Mouse (Mus musculus): Measurements from ENCODE around the gene Lbp. TPM values are rescaled to one million over a fixed set of nuclear protein-coding genes. Genes with fewer than 3 reads are reported as not detected.

Gene Lbp
- polyA plus RNA-seq, 1 experiment from 2014 or later, result 6.3 TPM

DNA sequence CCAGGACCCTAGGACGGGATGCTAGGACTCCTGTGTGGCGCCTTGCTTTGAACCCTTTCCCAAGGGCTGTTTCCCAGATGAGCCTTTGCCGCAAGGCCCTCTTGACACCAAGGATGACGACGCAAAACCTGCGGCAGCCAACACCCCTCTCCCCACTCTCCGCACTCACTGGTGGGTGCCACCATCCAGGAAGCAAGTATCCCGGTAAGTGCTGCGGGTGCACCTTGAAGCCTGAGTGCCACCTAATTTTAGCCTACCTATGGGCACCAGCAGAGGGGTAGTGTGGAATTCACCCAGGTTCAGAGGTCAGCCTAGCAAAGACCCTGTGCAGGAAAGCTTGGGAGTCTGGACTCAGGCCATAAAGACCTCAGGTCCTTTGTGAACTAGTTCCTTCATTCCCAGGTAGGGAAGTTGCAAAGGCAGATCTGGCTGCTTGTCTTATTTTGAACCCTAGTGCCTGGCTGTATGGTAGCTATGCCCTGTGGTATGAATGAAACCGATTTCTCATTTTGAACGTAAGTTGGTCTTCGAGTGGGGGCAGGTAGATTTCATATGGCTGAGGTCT is 69.9 kb downstream of the Lbp start:
- H3K4me2 ChIP-seq (ENCODE audit: low read depth, low read length), result peak overlapping the region; percentile 55; the same call in 1 of the 2 replicates
- H3K36me3 ChIP-seq (ENCODE audit: control insufficient read depth, insufficient read depth, low read length), result no peaks in the 10 kb centered on the region
- 32% methylated on average over 12 of the region's 12 CpGs for WGBS
- H3K4me3 ChIP-seq (replicated peaks; ENCODE audit: low read length), result no peak overlapping the region
- peaks cover 20% of the 10 kb centered on the region for H3K27me3 ChIP-seq (ENCODE audit: control insufficient read depth, insufficient read depth, low read length)
- no peak for ATAC-seq (ENCODE audit: insufficient read depth, low FRiP score)
- H3K9ac ChIP-seq (ENCODE audit: low read length), result no peak overlapping the region
- 0 out of 2 replicates have a peak, but pooled peaks cover 6% of the 10 kb centered on the region for H3K4me1 ChIP-seq (ENCODE audit: control insufficient read depth, insufficient read depth, low read length)
- H3K9me3 ChIP-seq (replicated peaks; ENCODE audit: control insufficient read depth, low read length), result no peaks in the 10 kb centered on the region
- H3K27ac ChIP-seq (ENCODE audit: low read length), result no peak overlapping the region

GRCm38 (mm10) chr2:158376798-158377197 is 70.5 kb downstream of the Lbp start:
- Histone ChIP-seq H3K36me3 (ENCODE audit: control insufficient read depth, insufficient read depth, low read length) (no peaks in the 10 kb centered on the region), H3K27me3 (ENCODE audit: control insufficient read depth, insufficient read depth, low read length) (peaks cover 20% of the 10 kb centered on the region), H3K4me3 (replicated peaks; ENCODE audit: low read length) (no peak overlapping the region), H3K4me2 (ENCODE audit: low read depth, low read length) (no peak overlapping the region), H3K27ac (ENCODE audit: low read length) (no peak overlapping the region), H3K4me1 (ENCODE audit: control insufficient read depth, insufficient read depth, low read length) (0 out of 2 replicates have a peak, but pooled peaks cover 6% of the 10 kb centered on the region), H3K9me3 (replicated peaks; ENCODE audit: control insufficient read depth, low read length) (no peaks in the 10 kb centered on the region), H3K9ac (ENCODE audit: low read length) (no peak overlapping the region)
- ATAC-seq (ENCODE audit: insufficient read depth, low FRiP score), result no peak
- 60% methylated on average over 7 of the region's 7 CpGs for WGBS

GRCm38 (mm10) chr2:158377811-158378210 is 71.5 kb downstream of the Lbp start:
- 0 out of 2 replicates have a peak, but pooled peaks cover 5% of the 10 kb centered on the region for H3K4me1 ChIP-seq (ENCODE audit: control insufficient read depth, insufficient read depth, low read length)
- H3K4me3 ChIP-seq (replicated peaks; ENCODE audit: low read length), result no peak overlapping the region
- WGBS, result 77% methylated on average over 1 of the region's 1 CpGs
- H3K27ac ChIP-seq (ENCODE audit: low read length), result no peak overlapping the region
- H3K9me3 ChIP-seq (replicated peaks; ENCODE audit: control insufficient read depth, low read length), result no peaks in the 10 kb centered on the region
- H3K4me2 ChIP-seq (ENCODE audit: low read depth, low read length), result no peak overlapping the region
- H3K9ac ChIP-seq (ENCODE audit: low read length), result no peak overlapping the region
- H3K36me3 ChIP-seq (ENCODE audit: control insufficient read depth, insufficient read depth, low read length), result no peaks in the 10 kb centered on the region
- no peak for ATAC-seq (ENCODE audit: insufficient read depth, low FRiP score)
- peaks cover 20% of the 10 kb centered on the region for H3K27me3 ChIP-seq (ENCODE audit: control insufficient read depth, insufficient read depth, low read length)

DNA sequence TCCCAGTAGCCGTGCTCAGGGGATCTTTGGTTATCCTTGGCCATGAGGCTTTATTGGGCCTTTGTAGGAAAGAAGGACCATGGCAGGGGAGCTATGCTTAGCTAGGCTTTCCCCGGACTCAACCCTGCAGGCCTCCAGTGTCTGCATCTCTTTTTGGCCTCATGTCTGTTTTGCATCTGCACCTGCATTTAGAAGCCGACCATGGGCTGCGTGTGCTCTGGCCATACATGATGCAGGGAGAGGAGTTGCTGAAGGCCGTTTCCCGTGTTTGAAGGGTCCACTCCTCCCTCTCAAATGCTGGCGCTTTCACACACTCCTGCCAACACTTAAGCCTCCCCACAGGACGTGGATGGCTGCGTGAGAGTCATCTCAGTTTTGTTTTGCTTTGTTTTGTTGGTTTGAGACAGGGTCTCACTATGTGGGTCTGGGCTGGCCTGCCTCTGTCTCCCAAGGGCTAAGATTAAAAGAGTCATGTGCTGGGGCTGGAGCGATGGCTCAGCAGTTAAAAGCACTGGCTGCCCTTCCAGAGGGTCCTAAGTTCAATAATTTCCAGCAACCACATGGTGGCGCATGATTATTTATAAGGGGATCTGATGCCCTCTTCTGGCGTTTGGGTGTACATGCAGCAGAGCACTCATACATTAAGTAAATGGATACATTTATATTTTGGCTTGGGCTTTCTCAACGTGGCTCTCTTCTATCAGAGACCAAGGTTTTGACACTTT is 73.2 kb downstream of the Lbp start:
- no peak overlapping the region for H3K27ac ChIP-seq (ENCODE audit: low read length)
- peaks cover 20% of the 10 kb centered on the region for H3K27me3 ChIP-seq (ENCODE audit: control insufficient read depth, insufficient read depth, low read length)
- ATAC-seq (ENCODE audit: insufficient read depth, low FRiP score), result no peak
- H3K9me3 ChIP-seq (replicated peaks; ENCODE audit: control insufficient read depth, low read length), result no peaks in the 10 kb centered on the region
- no peak overlapping the region for H3K4me3 ChIP-seq (replicated peaks; ENCODE audit: low read length)
- H3K36me3 ChIP-seq (ENCODE audit: control insufficient read depth, insufficient read depth, low read length), result no peaks in the 10 kb centered on the region
- 41% methylated on average over 13 of the region's 13 CpGs for WGBS
- H3K9ac ChIP-seq (ENCODE audit: low read length), result no peak overlapping the region
- H3K4me2 ChIP-seq (ENCODE audit: low read depth, low read length), result no peak overlapping the region
- 0 out of 2 replicates have a peak, but pooled peaks cover 4% of the 10 kb centered on the region for H3K4me1 ChIP-seq (ENCODE audit: control insufficient read depth, insufficient read depth, low read length)

Other genes with a start within 250 kb of the Lbp start
- 123 and 133 TPM in 2 replicates for gene Tgm2, start 160.1 kb upstream of the Lbp start, polyA plus RNA-seq (2015; fragmentation: Nextera tagmentation; extraction: Ambion mirVana)
- 4.7 and 5.4 TPM in 2 replicates for gene D630003M21Rik, start 77.3 kb upstream of the Lbp start, polyA plus RNA-seq (2015; fragmentation: Nextera tagmentation; extraction: Ambion mirVana)
- gene Bpi, start 48.4 kb upstream of the Lbp start, polyA plus RNA-seq (2015; fragmentation: Nextera tagmentation; extraction: Ambion mirVana), result not detected in 2 replicates
- gene Snhg11, start 69.1 kb downstream of the Lbp start, polyA plus RNA-seq (2015; fragmentation: Nextera tagmentation; extraction: Ambion mirVana), result 5.4 and 7.5 TPM in 2 replicates
- 12.5 and 13.2 TPM in 2 replicates for gene Ralgapb, start 103.4 kb downstream of the Lbp start, polyA plus RNA-seq (2015; fragmentation: Nextera tagmentation; extraction: Ambion mirVana)
- 1.9 and 3.8 TPM in 2 replicates for gene Adig, start 196.1 kb downstream of the Lbp start, polyA plus RNA-seq (2015; fragmentation: Nextera tagmentation; extraction: Ambion mirVana)
- gene Arhgap40, start 206.3 kb downstream of the Lbp start, polyA plus RNA-seq (2015; fragmentation: Nextera tagmentation; extraction: Ambion mirVana), result 8.3 and 9.3 TPM in 2 replicates

Measured in stomach, embryonic 16.5 days (tissue).